Mouse (Mus musculus) spleen, postnatal 14 days (tissue): ENCODE data around the gene Cyfip2.
A peak's percentile ranks its signal among the peaks of the same experiment; 100 is the strongest.

Experiments
- DNase-seq, 2 experiments: peaks; one replicate each; pipeline ENCODE4 v3.0.0; 2021 to 2022; ENCODE audit warnings: low spot score in 2 of 2

Cyfip2 gene

GRCm38 (mm10) chr11:46308271-46308974, 4.2 kb downstream of the Cyfip2 start:
- no peak for DNase-seq

- no peak for DNase-seq
Measured at GRCm38 (mm10) chr11:46307768-46308167, 4.9 kb downstream of the Cyfip2 start.

DNA sequence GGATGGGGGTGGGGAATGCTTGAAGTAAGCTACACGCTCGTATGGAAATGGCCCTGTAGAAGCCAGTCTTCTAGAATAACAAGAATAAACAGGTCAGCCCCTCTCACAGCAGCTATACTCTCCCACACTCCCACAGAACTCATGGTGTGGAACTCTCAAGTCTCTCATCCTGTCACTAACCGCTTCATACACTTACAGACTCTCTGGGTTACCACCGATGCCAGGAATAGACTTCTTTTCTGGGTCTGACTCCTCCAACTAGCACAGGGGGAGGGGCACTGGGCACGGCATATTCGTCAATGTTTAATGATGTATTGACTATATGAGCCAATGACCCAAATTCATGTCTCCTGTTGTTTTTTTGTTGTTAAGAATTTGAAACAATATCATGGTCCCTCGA, 5.9 kb downstream of the Cyfip2 start:
- DNase-seq, result no peak

DNA sequence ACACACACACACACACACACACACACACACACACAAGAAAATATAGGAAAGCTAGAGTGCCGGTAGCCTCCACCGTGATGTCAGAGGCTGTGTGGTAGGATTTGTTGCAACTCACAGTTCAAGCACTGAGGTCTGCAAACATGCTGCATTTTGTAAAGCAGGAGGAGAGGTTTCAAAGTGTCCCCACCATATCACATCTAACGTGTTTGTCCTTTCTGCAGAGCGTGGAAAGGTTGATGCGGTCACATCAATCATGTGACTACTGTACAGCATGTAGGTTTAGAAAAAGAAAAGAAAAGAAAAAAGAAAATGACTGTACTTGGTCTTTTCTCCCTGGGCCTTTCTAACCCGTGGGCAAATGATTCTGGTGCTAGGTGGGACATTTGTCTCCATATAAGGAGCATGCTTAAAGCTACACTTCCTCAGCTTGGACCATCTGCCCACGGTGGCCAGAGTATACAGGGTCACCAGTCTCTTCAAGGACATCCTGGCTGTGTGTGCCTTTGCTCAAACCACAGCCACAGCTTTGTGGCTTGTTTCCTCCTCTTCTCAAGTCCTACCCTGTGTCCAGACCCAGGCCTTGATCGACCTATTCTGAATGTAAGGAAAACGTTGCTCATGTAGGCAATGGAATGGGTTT, 6.7 kb downstream of the Cyfip2 start:
- DNase-seq, result no peak

- DNase-seq, result peak in 1 of 2 experiments; percentile 34
Measured at GRCm38 (mm10) chr11:46304864-46305710, 7.6 kb downstream of the Cyfip2 start.

GRCm38 (mm10) chr11:46304093-46304492, 8.6 kb downstream of the Cyfip2 start:
- no peak for DNase-seq

- DNase-seq, result no peak
Measured at GRCm38 (mm10) chr11:46302471-46302870, 10.2 kb downstream of the Cyfip2 start.

GRCm38 (mm10) chr11:46301579-46302248, 10.9 kb downstream of the Cyfip2 start:
- DNase-seq, result no peak

DNA sequence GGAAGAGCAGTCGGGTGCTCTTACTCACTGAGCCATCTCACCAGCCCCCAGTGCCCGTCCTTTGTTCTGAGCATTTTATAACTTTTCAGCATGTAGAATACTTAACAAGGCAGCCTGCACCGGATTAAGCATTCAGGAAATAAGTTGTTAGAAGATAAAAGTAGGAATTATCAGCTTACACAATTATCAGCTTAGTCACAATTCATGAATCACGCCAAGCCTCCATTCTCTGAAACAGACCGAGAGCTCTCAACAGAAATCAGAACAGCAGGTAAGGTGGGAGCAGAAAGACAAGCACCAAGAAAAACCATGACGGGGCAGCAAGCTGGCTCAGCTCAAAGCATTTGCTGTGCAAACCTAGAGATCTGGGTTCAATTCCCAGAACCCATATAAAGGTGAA, 12.8 kb downstream of the Cyfip2 start:
- DNase-seq, result no peak

DNA sequence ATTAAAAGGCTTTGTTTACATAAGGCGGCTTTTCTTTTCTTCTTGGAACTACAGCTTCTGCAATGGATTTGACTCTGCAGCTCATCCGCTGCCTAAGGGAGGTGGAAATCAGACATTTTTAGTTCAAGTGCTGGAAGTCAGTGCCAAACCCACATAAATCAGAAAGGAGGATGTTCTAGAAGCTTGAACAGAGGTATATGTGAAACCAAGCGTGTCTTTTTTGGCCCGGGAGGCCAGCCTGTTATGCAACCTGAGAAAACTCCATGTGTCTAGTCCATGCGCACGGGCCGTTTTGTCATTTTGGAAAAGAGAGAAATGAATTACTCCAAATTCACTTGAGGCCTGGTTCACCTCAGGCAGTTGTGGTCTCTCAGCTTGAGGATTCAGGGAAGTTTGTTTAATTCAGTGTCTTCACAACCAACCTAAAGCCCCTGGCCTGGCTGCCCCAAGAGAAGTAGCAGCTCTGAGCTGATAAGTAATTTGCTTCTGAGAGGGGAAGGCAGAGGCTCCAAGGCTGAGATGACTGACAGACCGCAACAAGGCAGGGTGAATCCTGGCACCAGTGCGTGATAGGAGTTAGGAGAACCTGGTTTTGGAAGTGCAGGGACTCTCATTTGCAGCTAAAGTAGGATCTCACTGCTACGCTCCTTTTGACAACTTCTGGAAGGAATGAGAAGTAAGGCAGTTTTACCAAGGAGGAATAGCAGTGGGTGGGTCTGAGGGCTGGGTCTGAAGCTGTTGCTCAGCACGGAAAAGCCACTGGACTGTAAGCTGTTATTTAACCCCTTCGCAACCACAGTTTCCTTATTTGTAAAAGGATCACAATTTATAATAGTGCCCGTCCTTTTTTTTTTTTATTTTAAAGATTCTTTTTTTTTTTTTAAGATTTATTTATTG, 13.5 kb downstream of the Cyfip2 start:
- no peak for DNase-seq

- no peak for DNase-seq
Measured at GRCm38 (mm10) chr11:46294390-46294789, 18.3 kb downstream of the Cyfip2 start.

GRCm38 (mm10) chr11:46293491-46293890, 19.2 kb downstream of the Cyfip2 start:
- DNase-seq, result no peak

DNA sequence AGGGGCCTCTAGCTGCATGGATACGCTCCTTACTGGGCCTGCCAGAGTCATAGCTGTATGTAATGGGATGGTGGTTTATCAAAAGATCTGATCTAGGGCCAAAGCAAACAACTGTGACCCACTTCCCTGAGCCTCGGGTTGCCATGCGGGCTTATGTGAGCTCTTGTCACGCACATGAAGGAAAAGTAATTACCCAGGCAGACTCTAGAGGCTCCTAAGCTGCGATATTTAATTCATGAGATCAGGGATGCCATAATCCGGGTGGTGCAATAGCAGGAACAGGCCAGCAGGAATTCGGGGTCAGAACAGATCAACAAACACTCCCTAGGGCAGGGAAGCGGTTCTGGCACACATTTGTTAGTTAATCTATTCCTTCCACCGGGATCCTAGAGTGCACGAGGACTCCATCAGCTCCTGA, 21.7 kb downstream of the Cyfip2 start:
- DNase-seq, result no peak

GRCm38 (mm10) chr11:46289561-46289960, 23.1 kb downstream of the Cyfip2 start:
- no peak for DNase-seq

GRCm38 (mm10) chr11:46289022-46289421, 23.6 kb downstream of the Cyfip2 start:
- DNase-seq, result no peak

- no peak for DNase-seq
Measured at GRCm38 (mm10) chr11:46288091-46288490, 24.6 kb downstream of the Cyfip2 start.

- DNase-seq, result no peak
Measured at GRCm38 (mm10) chr11:46286803-46287202, 25.9 kb downstream of the Cyfip2 start.

DNA sequence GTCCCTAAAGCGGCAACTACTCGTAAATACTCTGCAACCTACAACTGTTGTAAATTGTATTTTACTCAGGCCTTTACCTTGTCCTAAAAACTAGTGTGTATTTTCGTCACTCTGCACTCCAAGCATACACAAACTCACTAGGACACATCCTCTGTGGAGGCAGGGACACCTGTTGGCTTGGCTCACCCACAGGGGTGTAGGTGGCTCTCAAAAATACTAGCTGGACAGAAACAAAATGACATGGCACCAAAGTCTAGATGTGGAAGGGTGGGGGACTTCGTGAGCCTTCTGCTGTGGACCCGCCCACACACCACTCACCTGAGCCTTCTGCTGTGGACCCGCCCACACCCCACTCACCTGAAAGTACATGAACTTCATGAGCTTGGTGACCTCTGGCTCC, 28.9 kb downstream of the Cyfip2 start:
- no peak for DNase-seq

DNA sequence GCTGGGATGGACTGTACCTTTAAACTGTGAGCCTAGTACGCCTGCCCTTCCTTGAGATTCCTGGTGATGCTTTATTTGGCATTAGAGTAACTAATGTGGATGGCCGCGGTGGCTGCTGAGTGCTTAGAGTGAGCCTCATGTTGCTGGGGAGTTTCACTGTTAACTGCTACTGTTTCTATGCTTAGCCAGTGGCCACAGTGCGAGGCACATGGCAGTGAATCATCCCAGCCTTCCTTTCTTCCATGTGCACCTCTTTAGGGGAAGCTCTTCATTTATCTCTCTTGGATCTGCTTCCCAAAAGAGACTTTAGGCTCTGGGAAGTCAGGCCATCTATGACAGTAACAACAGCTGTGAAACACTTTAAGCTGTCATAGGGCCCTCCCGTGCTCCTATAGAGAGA, 30.0 kb downstream of the Cyfip2 start:
- DNase-seq, result no peak

DNA sequence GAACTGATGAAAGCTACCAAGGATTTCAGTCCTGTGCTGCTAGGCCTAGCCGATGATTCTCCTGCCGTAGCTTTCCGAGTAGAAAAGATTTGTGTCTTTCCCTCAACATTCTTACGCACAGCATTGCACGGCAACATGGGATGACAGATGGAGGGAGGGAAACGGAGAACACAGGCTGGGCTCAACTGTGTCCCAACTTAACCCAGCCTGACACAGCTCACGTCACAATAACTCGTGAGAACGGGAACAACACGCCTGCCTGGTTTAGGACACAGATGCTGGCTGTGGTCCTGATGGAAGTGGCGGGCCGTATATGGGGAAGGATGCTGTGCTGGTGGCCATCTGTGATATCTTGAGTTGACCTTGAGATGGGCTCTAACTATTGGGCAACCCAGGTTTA, 34.0 kb downstream of the Cyfip2 start:
- no peak for DNase-seq

DNA sequence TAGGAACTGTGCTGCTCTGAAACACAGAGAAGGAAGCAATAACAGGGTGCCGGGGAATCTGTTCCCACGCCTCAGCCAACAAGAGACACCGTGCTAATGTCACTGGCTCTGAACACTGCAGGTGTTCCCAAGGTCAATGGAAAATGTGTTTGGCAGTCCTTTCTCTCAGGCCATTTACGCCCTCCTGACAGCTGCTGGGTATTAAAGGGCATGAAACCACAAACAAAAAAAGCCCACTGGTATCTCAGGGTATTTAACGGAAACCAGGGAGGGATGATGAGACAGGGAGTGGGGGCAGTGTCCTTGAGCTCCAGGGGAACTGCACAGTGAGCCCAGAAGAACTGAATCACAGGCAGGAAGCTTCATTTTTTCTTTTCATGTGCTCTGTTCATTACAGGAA, 34.5 kb downstream of the Cyfip2 start:
- DNase-seq, result no peak
